Mouse (Mus musculus): Measurements from ENCODE around the gene Aqp6.

- TF ChIP-seq CTCF (IDR thresholded peaks at IDR 0.05; ENCODE audit: borderline replicate concordance, insufficient read depth, low read length): no peak
- TF ChIP-seq POLR2A (IDR thresholded peaks at IDR 0.05; ENCODE audit: low read depth, low read length): no peak
These were observed 42.3 kb upstream of the Aqp6 start for GRCm38 (mm10) chr15:99558947-99559346.
